Mouse (Mus musculus) forebrain, embryonic 14.5 days (tissue): ENCODE results near the gene Farsa. TPM values are rescaled to one million over a fixed set of nuclear protein-coding genes. Genes with fewer than 3 reads are reported as not detected.
"Not testable (repeated sequence)": the region's sequence is repeated elsewhere in the genome, so short reads cannot be mapped to it uniquely, and the experiment has no call there.

ENCODE experiments used
- ATAC-seq: fragments of 200-750 bp; cut with Nextera tagmentation; 2 replicates; pipeline ENCODE4 v1.8.0; 2017; ENCODE audit warnings: mild to moderate bottlenecking, moderate library complexity
- DNase-seq: peaks from one replicate; pipeline ENCODE4 v3.0.0-alpha.2; 2015; ENCODE audit warnings: low spot score
- H3K27ac ChIP-seq: fragments of 300-500 bp; sonication (generic); 2 replicates; pipeline ENCODE4 v1.5.1; 2014; ENCODE audit warnings: low read depth, mild to moderate bottlenecking, control low read depth, low read length, moderate library complexity
- H3K27me3 ChIP-seq: fragments of 300-500 bp; sonication (generic); replicated peaks from 2 replicates; pipeline ENCODE4 v1.6.1; 2014; ENCODE audit warnings: low read length, control low read depth, mixed read lengths; ENCODE audit not compliant: control insufficient read depth, insufficient read depth
- H3K36me3 ChIP-seq: fragments of 300-500 bp; sonication (generic); 2 replicates; pipeline ENCODE4 v1.6.1; 2014; ENCODE audit warnings: low read length, control low read depth; ENCODE audit not compliant: control insufficient read depth, insufficient read depth
- H3K4me1 ChIP-seq: fragments of 300-500 bp; sonication (generic); 2 replicates; pipeline ENCODE4 v1.6.1; 2014; ENCODE audit warnings: antibody characterized with exemption, low read length, control low read depth; ENCODE audit not compliant: control insufficient read depth, insufficient read depth
- H3K4me2 ChIP-seq: fragments of 300-500 bp; sonication (generic); 2 replicates; pipeline ENCODE4 v1.6.1; 2014; ENCODE audit warnings: mild to moderate bottlenecking, control low read depth, low read length
- H3K4me3 ChIP-seq: fragments of 300-500 bp; sonication (generic); 2 replicates; pipeline ENCODE4 v1.5.1; 2014; ENCODE audit warnings: low read depth, low read length, control low read depth
- H3K9ac ChIP-seq: fragments of 300-500 bp; sonication (generic); 2 replicates; pipeline ENCODE4 v1.6.1; 2014; ENCODE audit warnings: mild to moderate bottlenecking, low read length, control low read depth, moderate library complexity
- H3K9me3 ChIP-seq: fragments of 300-500 bp; sonication (generic); replicated peaks from 2 replicates; pipeline ENCODE4 v1.6.1; 2016; ENCODE audit warnings: low read length, control low read depth, mixed read lengths; ENCODE audit not compliant: control insufficient read depth
- WGBS: fragments of 180-500 bp; shearing (Covaris S2); extraction: QIAGEN DNeasy Blood & Tissue Kit; methylation state at CpG from one replicate; pipeline ENCODE4 v1.1.7; 2014; 5-methylcytosine and 5-hydroxymethylcytosine counted together
- polyA plus RNA-seq: library from polyadenylated mRNA; unstranded; fragments of >200 nt; fragmentation: Nextera tagmentation; extraction: Ambion mirVana; gene quantifications from 2 replicates; pipeline ENCODE4 v1.2.1, GENCODE M21; 2014

Farsa gene
- polyA plus RNA-seq, 1 experiment from 2014 or later = 92.3 TPM

DNA sequence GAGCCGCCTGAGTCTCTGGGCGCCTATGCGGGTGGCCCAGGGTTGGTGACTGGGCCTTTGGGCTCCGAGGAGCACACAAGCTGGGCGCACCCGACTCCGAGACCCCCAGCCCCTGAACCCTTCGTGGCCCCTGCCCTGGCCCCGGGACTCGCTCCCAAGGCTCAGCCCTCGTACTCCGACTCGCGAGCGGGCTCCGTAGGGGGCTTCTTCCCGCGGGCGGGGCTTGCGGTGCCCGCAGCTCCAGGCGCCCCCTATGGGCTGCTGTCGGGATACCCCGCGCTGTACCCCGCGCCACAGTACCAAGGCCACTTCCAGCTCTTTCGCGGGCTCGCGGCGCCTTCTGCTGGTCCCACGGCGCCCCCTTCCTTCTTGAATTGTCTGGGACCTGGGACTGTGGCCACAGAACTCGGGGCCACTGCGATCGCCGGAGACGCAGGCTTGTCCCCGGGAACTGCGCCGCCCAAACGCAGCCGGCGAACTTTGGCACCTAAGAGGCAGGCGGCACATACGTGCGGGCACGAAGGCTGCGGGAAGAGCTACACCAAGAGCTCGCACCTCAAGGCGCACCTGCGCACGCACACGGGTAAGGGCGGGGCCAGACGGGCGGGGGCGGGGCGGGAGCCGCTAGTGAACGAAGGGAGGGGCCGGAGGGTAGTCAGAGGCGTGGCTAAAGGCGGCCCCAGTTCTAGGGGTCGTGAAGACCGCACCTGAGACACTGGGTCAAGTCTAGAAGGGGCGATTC, 46.3 kb downstream of the Farsa start:
- ATAC-seq = peak; percentile 93
- H3K27me3 ChIP-seq = no peaks in the 10 kb centered on the region
- under 1% methylated on average over 68 of the region's 68 CpGs for WGBS

DNA sequence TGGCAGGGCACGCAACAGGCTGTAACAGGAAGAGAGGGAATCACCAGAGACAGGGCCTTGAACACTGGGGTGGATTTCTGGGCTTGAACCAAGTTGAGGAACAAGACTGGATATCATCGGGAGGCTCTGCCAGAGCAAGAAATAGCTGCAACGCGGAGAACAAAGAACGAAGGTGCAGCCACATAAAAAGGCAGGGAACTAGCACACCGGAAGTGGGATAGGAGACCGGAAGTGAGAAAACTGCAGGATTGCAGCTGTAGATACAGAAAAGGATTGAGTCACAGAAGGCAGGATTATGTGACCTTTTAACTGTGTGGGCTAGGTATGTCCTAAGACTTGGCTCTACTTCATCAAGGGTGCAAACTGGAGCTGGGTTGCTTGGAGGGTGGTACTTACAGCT, 47.6 kb downstream of the Farsa start:
- Histone ChIP-seq H3K36me3 (no peaks in the 10 kb centered on the region), H3K9ac (no peak overlapping the region), H3K27ac (no peak overlapping the region), H3K27me3 (no peaks in the 10 kb centered on the region), H3K4me2 (no peak overlapping the region), H3K9me3 (no peaks in the 10 kb centered on the region), H3K4me3 (no peak overlapping the region), H3K4me1 (peaks cover 13% of the 10 kb centered on the region)
- DNase-seq = no peak
- no peak for ATAC-seq
- 93% methylated on average over 7 of the region's 7 CpGs for WGBS

More for the DNA sequence above, 46.3 kb downstream of the Farsa start:
- Histone ChIP-seq H3K4me2 (peak overlapping the region; percentile 92), H3K9ac (peak overlapping the region; percentile 72), H3K4me1 (peaks cover 6% of the 10 kb centered on the region), H3K27ac (peak overlapping the region; percentile 24; the same call in 1 of the 2 replicates), H3K4me3 (peak overlapping the region; percentile 48), H3K9me3 (no peaks in the 10 kb centered on the region), H3K36me3 (no peaks in the 10 kb centered on the region)
- peak; percentile 91 for DNase-seq

DNA sequence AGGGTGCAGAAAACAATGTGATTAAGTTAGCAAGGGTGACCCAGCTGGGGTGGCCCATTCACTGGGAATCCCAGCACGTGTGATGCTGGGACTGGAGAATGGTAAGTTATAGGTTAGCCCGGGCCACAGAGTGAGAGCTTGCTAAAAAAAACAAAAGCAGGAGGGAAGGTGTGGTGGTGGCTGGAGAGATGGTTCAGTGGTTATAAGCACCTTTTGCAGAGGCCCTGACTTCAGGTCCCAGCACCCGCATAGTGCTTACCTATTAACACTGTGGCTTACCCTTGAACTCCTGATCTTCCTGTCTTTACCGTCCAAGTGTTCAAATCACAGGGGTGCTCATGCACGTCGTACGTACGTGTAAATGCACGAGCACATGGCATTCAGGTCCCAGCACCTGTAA, 50.2 kb downstream of the Farsa start:
- Histone ChIP-seq H3K4me1 (peaks cover 14% of the 10 kb centered on the region), H3K27me3 (no peaks in the 10 kb centered on the region), H3K27ac (no peak overlapping the region), H3K4me3 (no peak overlapping the region), H3K9me3 (no peaks in the 10 kb centered on the region), H3K4me2 (no peak overlapping the region), H3K9ac (no peak overlapping the region), H3K36me3 (peaks cover 21% of the 10 kb centered on the region)
- WGBS = 95% methylated on average over 9 of the region's 9 CpGs
- no peak for DNase-seq
- ATAC-seq = no peak

DNA sequence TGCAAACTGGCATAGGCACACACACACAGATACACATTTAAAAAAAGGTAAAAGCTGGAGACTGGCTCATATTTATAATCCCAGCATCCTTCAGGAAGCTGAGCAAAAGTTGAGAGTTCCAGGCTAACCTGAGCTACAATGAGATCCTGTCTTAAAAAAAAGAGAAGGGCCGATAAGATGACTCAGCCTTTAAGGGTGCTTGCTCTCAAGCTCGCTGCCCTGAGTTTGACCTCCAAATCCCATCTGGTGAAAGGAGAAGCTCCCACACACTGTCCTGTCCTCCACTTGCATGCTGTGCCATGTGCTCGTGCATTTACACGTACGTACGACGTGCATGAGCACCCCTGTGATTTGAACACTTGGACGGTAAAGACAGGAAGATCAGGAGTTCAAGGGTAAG, 50.7 kb downstream of the Farsa start:
- H3K4me1 ChIP-seq = peaks cover 13% of the 10 kb centered on the region
- no peaks in the 10 kb centered on the region; the same call in 1 of the 2 replicates for H3K27me3 ChIP-seq
- no peak overlapping the region for H3K4me3 ChIP-seq
- 82% methylated on average over 8 of the region's 8 CpGs for WGBS
- DNase-seq (no peak), ATAC-seq (no peak)
- H3K36me3 ChIP-seq = peaks cover 25% of the 10 kb centered on the region
- H3K27ac ChIP-seq = no peak overlapping the region
- H3K9me3 ChIP-seq = no peaks in the 10 kb centered on the region
- no peak overlapping the region for H3K9ac ChIP-seq
- no peak overlapping the region for H3K4me2 ChIP-seq

DNA sequence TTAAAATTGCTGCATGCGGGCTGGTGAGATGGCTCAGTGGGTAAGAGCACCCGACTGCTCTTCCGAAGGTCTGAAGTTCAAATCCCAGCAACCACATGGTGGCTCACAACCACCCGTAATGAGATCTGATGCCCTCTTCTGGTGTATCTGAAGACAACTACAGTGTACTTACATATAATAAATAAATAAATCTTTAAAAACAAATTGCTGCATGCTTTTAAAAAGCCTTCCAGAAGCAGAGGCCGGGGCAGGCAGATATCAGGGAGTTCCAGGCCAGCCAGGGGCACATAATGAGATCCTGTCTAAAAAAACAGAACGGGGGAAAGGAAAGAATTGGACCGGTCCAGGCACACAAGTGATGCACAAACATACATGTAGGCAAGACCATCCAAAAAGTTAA, 51.2 kb downstream of the Farsa start:
- Histone ChIP-seq H3K4me3 (peak overlapping the region; percentile 39), H3K4me2 (peak overlapping the region; percentile 72), H3K4me1 (peaks cover 14% of the 10 kb centered on the region), H3K36me3 (peaks cover 30% of the 10 kb centered on the region)
- H3K9me3 ChIP-seq, DNase-seq, ATAC-seq, H3K27ac ChIP-seq, H3K9ac ChIP-seq, H3K27me3 ChIP-seq: not testable (repeated sequence)
- WGBS = 30% methylated on average over 7 of the region's 7 CpGs

DNA sequence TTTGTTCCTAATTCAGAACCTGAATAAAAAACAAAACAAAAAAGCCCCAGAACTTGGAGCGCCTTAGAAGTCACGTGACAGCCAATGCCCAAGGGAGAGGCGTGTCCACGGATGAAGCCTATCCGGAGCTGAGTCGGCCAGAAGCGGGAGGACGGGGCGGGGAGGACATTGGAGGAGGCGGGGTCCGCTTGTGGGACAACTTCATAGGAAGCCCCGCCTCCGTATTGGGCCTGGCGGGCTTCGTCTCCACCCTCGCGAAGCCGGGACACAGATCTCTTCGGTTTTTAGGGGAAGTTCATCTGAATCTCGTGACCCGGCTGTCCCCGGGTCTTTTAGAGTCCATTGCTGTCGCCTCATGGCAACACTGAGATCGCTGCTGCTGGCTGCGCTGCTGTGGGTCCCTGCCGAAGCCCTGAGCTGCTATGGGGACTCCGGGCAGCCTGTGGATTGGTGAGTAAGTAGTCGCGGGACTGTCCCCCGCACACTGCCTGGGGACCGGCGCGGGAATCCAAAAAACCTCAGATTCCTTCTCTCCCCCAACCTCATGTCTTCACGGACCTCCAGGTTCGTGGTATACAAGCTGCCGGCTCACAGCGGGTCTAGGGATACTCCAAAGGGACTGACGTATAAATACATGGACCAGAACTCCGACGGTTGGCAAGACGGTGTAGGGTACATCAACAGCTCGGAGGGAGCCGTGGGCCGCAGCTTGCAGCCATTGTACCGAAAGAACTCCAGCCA, 51.8 kb downstream of the Farsa start, which contains the start of gene Dnase2a:
Gene Dnase2a (plus strand): TSS at position 140 of the 741 bp plus-strand sequence.
- Histone ChIP-seq H3K36me3 (peaks cover 33% of the 10 kb centered on the region), H3K27me3 (peaks cover 8% of the 10 kb centered on the region; the same call in 1 of the 2 replicates), H3K27ac (0 out of 2 replicates have a peak within 1 kb of the TSS, but pooled peaks have one; percentile 33), H3K9ac (peak within 1 kb of the TSS; percentile 61), H3K9me3 (no peaks in the 10 kb centered on the region), H3K4me1 (peaks cover 15% of the 10 kb centered on the region), H3K4me3 (peak within 1 kb of the TSS; percentile 39), H3K4me2 (peak within 1 kb of the TSS; percentile 72)
- WGBS = under 1% methylated on average over 45 of the region's 45 CpGs
- ATAC-seq = peak; percentile 86
- DNase-seq = peak; percentile 96

DNA sequence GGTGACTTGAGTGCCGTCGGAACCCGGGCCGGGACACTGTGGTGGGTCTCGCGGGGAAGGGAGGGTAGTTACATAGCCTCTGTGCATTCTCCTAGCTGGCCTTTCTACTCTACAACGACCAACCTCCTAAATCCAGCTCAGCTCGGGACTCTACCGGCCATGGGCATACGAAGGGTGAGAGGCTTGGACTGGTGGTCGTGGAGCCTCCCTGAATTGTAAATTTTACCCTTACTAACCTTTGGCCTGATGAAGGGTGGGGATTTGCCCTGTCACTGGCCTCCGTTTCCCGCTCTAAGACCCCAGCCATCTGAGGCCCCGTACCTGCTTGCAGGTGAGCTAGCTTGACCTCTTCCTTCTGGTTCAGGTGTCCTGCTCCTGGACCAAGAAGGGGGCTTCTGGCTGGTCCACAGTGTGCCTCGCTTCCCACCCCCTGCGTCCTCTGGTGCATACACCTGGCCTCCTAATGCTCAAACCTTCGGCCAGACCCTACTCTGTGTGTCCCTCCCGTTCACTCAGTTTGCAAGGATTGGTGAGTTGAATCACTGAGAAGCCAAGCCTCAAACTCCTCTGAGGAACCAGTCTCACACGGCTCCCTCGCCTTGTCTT, 52.5 kb downstream of the Farsa start:
- Histone ChIP-seq H3K27ac (no peak overlapping the region), H3K36me3 (peaks cover 38% of the 10 kb centered on the region), H3K4me3 (peak overlapping the region; percentile 39), H3K9me3 (0 out of 2 replicates have a peak, but pooled peaks cover 4% of the 10 kb centered on the region), H3K4me1 (peaks cover 15% of the 10 kb centered on the region), H3K4me2 (peak overlapping the region; percentile 72), H3K9ac (peak overlapping the region; percentile 61), H3K27me3 (peaks cover 13% of the 10 kb centered on the region)
- DNase-seq = no peak
- 50% methylated on average over 20 of the region's 20 CpGs for WGBS
- ATAC-seq = peak; percentile 8; the same call in 1 of the 2 replicates

DNA sequence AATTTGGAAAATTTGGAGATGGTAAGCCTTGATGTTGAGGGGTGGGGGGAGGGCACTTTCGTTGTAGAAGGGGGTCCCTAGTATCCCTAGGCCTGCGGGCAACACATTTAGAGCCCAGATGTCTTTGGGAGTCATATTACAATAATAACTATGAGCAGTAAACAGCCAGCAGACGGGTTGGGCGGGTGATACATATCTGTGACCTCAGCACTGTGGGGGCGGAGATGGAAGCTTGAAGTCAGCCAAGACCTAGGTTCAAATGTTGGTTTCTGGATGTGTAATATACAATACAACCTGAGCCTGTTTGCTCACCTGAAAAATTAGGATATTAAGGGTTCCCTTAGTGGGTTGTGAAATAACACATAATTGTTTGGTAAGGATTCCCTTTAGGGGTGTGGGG, 53.2 kb downstream of the Farsa start:
- H3K4me2 ChIP-seq = no peak overlapping the region
- H3K27me3 ChIP-seq = peaks cover 13% of the 10 kb centered on the region
- H3K9ac ChIP-seq = no peak overlapping the region
- no peak overlapping the region for H3K4me3 ChIP-seq
- H3K9me3 ChIP-seq = 0 out of 2 replicates have a peak, but pooled peaks cover 4% of the 10 kb centered on the region
- peaks cover 15% of the 10 kb centered on the region for H3K4me1 ChIP-seq
- DNase-seq (no peak), ATAC-seq (no peak)
- peaks cover 42% of the 10 kb centered on the region for H3K36me3 ChIP-seq
- WGBS = 89% methylated on average over 5 of the region's 5 CpGs
- H3K27ac ChIP-seq = no peak overlapping the region
